Mouse (Mus musculus): ENCODE measurements at regions not wholly inside any gene's neighbourhood (a gene's known extent, or its start where the extent isn't known, plus 50 kb on each side); places are given as distances from the start of the nearest gene placed in this dataset.
A peak's percentile ranks its signal among the peaks of the same experiment; 100 is the strongest.

- DNase-seq (ENCODE audit: extremely low spot score in 1 of 2, low spot score in 2 of 2): no peak
- intact Hi-C loops (cut with DNase I): no loop called here
Observed at GRCm38 (mm10) chr13:82187196-82187595, 404.3 kb downstream of the Cetn3 start.

GRCm38 (mm10) chr13:82200739-82201138 is 417.9 kb downstream of the Cetn3 start:
- intact Hi-C loops (cut with DNase I): no loop called here
- DNase-seq (ENCODE audit: extremely low spot score in 1 of 2, low spot score in 2 of 2): no peak

GRCm38 (mm10) chr13:82225430-82225829 is 442.6 kb downstream of the Cetn3 start:
- intact Hi-C loops (cut with DNase I): no loop called here
- no peak for DNase-seq (ENCODE audit: extremely low spot score in 1 of 2, low spot score in 2 of 2)

GRCm38 (mm10) chr13:82233901-82234300 is 451.0 kb downstream of the Cetn3 start:
- no peak for DNase-seq (ENCODE audit: extremely low spot score in 1 of 2, low spot score in 2 of 2)
- intact Hi-C loops (cut with DNase I): no loop called here

- intact Hi-C loops (cut with DNase I): no loop called here
- no peak for DNase-seq (ENCODE audit: extremely low spot score in 1 of 2, low spot score in 2 of 2)
Observed at GRCm38 (mm10) chr13:82246231-82246630, 463.4 kb downstream of the Cetn3 start.

- DNase-seq (ENCODE audit: extremely low spot score in 1 of 2, low spot score in 2 of 2): no peak
- intact Hi-C loops (cut with DNase I): no loop called here
Observed at GRCm38 (mm10) chr13:82250361-82250760, 467.5 kb downstream of the Cetn3 start.

- peak in 1 of 2 experiments; percentile 24 for DNase-seq (ENCODE audit: extremely low spot score in 1 of 2, low spot score in 2 of 2)
- intact Hi-C loops (cut with DNase I): no loop called here
Observed at GRCm38 (mm10) chr13:82258491-82258935, 475.6 kb downstream of the Cetn3 start.

- intact Hi-C loops (cut with DNase I): no loop called here
- no peak for DNase-seq (ENCODE audit: extremely low spot score in 1 of 2, low spot score in 2 of 2)
Observed at GRCm38 (mm10) chr13:82264236-82264635, 481.4 kb downstream of the Cetn3 start.

GRCm38 (mm10) chr13:82265170-82265569 is 482.3 kb downstream of the Cetn3 start:
- no peak for DNase-seq (ENCODE audit: extremely low spot score in 1 of 2, low spot score in 2 of 2)
- intact Hi-C loops (cut with DNase I): no loop called here

GRCm38 (mm10) chr13:82265736-82266135 is 482.9 kb downstream of the Cetn3 start:
- intact Hi-C loops (cut with DNase I): no loop called here
- DNase-seq (ENCODE audit: extremely low spot score in 1 of 2, low spot score in 2 of 2): no peak

- no peak for DNase-seq (ENCODE audit: extremely low spot score in 1 of 2, low spot score in 2 of 2)
- intact Hi-C loops (cut with DNase I): no loop called here
Observed at GRCm38 (mm10) chr13:82274733-82275132, 491.9 kb downstream of the Cetn3 start.

GRCm38 (mm10) chr13:82276001-82276400 is 493.1 kb downstream of the Cetn3 start:
- no peak for DNase-seq (ENCODE audit: extremely low spot score in 1 of 2, low spot score in 2 of 2)
- intact Hi-C loops (cut with DNase I): no loop called here

- intact Hi-C loops (cut with DNase I): no loop called here
- DNase-seq (ENCODE audit: extremely low spot score in 1 of 2, low spot score in 2 of 2): no peak
Observed at GRCm38 (mm10) chr13:82280744-82281143, 497.9 kb downstream of the Cetn3 start.

GRCm38 (mm10) chr13:82295834-82296233 is 513.0 kb downstream of the Cetn3 start:
- intact Hi-C loops (cut with DNase I): no loop called here
- DNase-seq (ENCODE audit: extremely low spot score in 1 of 2, low spot score in 2 of 2): no peak

GRCm38 (mm10) chr13:82304227-82304626 is 521.4 kb downstream of the Cetn3 start:
- intact Hi-C loops (cut with DNase I): loop anchor here (10.0 kb wide), 2 partner anchors 239 to 519 kb away; partner anchors contain the start of gene Cetn3
- DNase-seq (ENCODE audit: extremely low spot score in 1 of 2, low spot score in 2 of 2): no peak

- no peak for DNase-seq (ENCODE audit: extremely low spot score in 1 of 2, low spot score in 2 of 2)
- intact Hi-C loops (cut with DNase I): loop anchor here (10.0 kb wide), 2 partner anchors 240 to 520 kb away; partner anchors contain the start of gene Cetn3
Observed at GRCm38 (mm10) chr13:82305076-82305475, 522.2 kb downstream of the Cetn3 start.

GRCm38 (mm10) chr13:82308336-82308735 is 525.5 kb downstream of the Cetn3 start:
- DNase-seq (ENCODE audit: extremely low spot score in 1 of 2, low spot score in 2 of 2): peak; percentile 21 to 31
- intact Hi-C loops (cut with DNase I): loop anchor here (10.0 kb wide), 2 partner anchors 244 to 524 kb away; partner anchors contain the start of gene Cetn3

GRCm38 (mm10) chr13:82316573-82317202 is 533.8 kb downstream of the Cetn3 start:
- intact Hi-C loops (cut with DNase I): loop anchor here (10.0 kb wide), 3 partner anchors 278 to 588 kb away; no protein-coding TSS in a partner anchor
- DNase-seq (ENCODE audit: extremely low spot score in 1 of 2, low spot score in 2 of 2): peak in 1 of 2 experiments; percentile 71

GRCm38 (mm10) chr13:82317203-82317580 is 534.3 kb downstream of the Cetn3 start:
- peak; percentile 26 to 27 for DNase-seq (ENCODE audit: extremely low spot score in 1 of 2, low spot score in 2 of 2)
- intact Hi-C loops (cut with DNase I): loop anchor here (10.0 kb wide), 3 partner anchors 278 to 588 kb away; no protein-coding TSS in a partner anchor

- intact Hi-C loops (cut with DNase I): loop anchor here (10.0 kb wide), 3 partner anchors 276 to 586 kb away; no protein-coding TSS in a partner anchor
- no peak for DNase-seq (ENCODE audit: extremely low spot score in 1 of 2, low spot score in 2 of 2)
Observed at GRCm38 (mm10) chr13:82318395-82318794, 535.5 kb downstream of the Cetn3 start.

GRCm38 (mm10) chr13:82354355-82354754 is 571.5 kb downstream of the Cetn3 start:
- intact Hi-C loops (cut with DNase I): no loop called here

More at GRCm38 (mm10) chr13:82354355-82354754, 571.5 kb downstream of the Cetn3 start:
- DNase-seq (ENCODE audit: extremely low spot score in 1 of 2, low spot score in 2 of 2): no peak

Measured in left cerebral cortex, postnatal 10 days (tissue).